Mouse (Mus musculus): Measurements from ENCODE around the gene Mettl3. TPM values are rescaled to one million over a fixed set of nuclear protein-coding genes. Genes with fewer than 3 reads are reported as not detected.
"Not testable (repeated sequence)": the region's sequence is repeated elsewhere in the genome, so short reads cannot be mapped to it uniquely, and the experiment has no call there.

Gene Mettl3
- polyA plus RNA-seq, 1 experiment from 2014 or later: 30.7 TPM

GRCm38 (mm10) chr14:52316441-52317225 is 11.7 kb upstream of the Mettl3 start:
- H3K27me3 ChIP-seq (replicated peaks): no peaks in the 10 kb centered on the region
- H3K4me1 ChIP-seq (replicated peaks): peaks cover 34% of the 10 kb centered on the region
- H3K27ac ChIP-seq (ENCODE audit: poor library complexity, severe bottlenecking): peak overlapping the region; percentile 61; the same call in 1 of the 2 replicates
- H3K4me3 ChIP-seq: peak overlapping the region; percentile 66
- no peaks in the 10 kb centered on the region for H3K9me3 ChIP-seq (replicated peaks)
- peak overlapping the region; percentile 83 for H3K9ac ChIP-seq
- H3K36me3 ChIP-seq: peaks cover 33% of the 10 kb centered on the region
- ATAC-seq (ENCODE audit: insufficient number of reproducible peaks, low FRiP score): peak; percentile 60
- 11% methylated on average over 15 of the region's 16 CpGs for WGBS
- peak overlapping the region; percentile 88 for H3K4me2 ChIP-seq

DNA sequence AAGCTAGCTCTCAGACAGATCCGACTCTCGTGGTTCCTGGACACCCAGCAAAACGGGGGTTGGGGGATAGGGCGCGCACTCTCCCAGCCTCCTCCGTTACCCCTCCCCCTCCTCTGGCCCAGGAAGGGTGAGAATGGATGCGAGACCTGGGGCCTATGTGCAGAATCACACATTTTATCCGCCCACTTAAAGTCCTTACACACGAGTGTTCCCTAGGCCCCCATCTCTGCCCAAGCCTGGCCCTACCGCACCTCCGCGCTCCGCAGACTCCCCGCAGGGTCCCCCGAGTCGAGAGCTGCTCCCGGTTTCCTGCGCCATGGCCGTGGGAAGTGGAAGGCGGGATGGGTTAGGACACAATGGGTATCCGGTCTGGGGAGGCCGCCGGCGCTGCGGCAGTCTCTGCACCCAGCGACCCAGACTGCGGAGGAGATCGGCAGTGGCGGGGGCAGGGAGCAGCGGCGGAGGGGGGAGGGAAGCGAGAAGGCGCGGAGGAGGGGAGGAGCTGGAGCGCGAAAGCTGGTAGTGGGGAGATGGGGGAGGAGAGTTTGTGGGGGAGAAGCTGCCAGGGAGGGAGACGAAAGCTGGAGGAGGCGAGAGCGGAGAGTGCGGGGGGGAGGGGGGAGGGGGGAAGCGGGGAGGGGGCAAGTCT is 11.0 kb upstream of the Mettl3 start:
- peak; percentile 83 for ATAC-seq (ENCODE audit: insufficient number of reproducible peaks, low FRiP score)
- Histone ChIP-seq H3K9me3 (replicated peaks) (no peaks in the 10 kb centered on the region), H3K4me2 (peak overlapping the region; percentile 88), H3K4me3 (peak overlapping the region; percentile 66), H3K9ac (peak overlapping the region; percentile 83), H3K36me3 (peaks cover 40% of the 10 kb centered on the region), H3K27me3 (replicated peaks) (no peaks in the 10 kb centered on the region), H3K4me1 (replicated peaks) (peaks cover 34% of the 10 kb centered on the region), H3K27ac (ENCODE audit: poor library complexity, severe bottlenecking) (peak overlapping the region; percentile 61)
- under 1% methylated on average over 31 of the region's 41 CpGs for WGBS

GRCm38 (mm10) chr14:52315283-52315780 is 10.4 kb upstream of the Mettl3 start:
- peak overlapping the region; percentile 61; the same call in 1 of the 2 replicates for H3K27ac ChIP-seq (ENCODE audit: poor library complexity, severe bottlenecking)
- peaks cover 34% of the 10 kb centered on the region for H3K4me1 ChIP-seq (replicated peaks)
- no peaks in the 10 kb centered on the region for H3K9me3 ChIP-seq (replicated peaks)
- H3K36me3 ChIP-seq: peaks cover 45% of the 10 kb centered on the region
- no peak for ATAC-seq (ENCODE audit: insufficient number of reproducible peaks, low FRiP score)
- H3K27me3 ChIP-seq (replicated peaks): no peaks in the 10 kb centered on the region
- 3% methylated on average over 17 of the region's 17 CpGs for WGBS
- H3K9ac ChIP-seq: peak overlapping the region; percentile 83
- H3K4me2 ChIP-seq: peak overlapping the region; percentile 88
- peak overlapping the region; percentile 66 for H3K4me3 ChIP-seq

DNA sequence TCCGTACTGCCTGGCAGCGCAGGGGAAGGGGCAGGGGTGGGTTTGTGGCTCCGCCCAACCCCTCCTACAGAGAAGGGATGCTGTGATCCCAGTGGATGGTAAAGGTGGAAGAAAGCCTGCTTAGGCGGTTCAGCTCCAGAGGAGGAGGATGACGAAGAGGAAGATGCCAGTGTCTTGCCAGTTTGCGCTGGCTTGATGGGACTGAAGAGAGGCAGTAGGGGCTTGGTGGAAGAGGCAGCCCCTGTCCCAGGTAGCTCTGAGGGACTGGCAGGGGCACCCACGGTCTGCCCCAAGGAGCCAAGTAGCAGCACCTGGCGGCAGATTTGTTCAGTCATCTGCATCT is 9.9 kb upstream of the Mettl3 start:
- peak overlapping the region; percentile 88 for H3K4me2 ChIP-seq
- H3K36me3 ChIP-seq: peaks cover 46% of the 10 kb centered on the region
- WGBS: 39% methylated on average over 8 of the region's 8 CpGs
- peaks cover 34% of the 10 kb centered on the region for H3K4me1 ChIP-seq (replicated peaks)
- H3K27ac ChIP-seq (ENCODE audit: poor library complexity, severe bottlenecking): no peak overlapping the region
- peak overlapping the region; percentile 83; the same call in 1 of the 2 replicates for H3K9ac ChIP-seq
- peak overlapping the region; percentile 66 for H3K4me3 ChIP-seq
- ATAC-seq (ENCODE audit: insufficient number of reproducible peaks, low FRiP score): no peak
- H3K27me3 ChIP-seq (replicated peaks): no peaks in the 10 kb centered on the region
- no peaks in the 10 kb centered on the region for H3K9me3 ChIP-seq (replicated peaks)

DNA sequence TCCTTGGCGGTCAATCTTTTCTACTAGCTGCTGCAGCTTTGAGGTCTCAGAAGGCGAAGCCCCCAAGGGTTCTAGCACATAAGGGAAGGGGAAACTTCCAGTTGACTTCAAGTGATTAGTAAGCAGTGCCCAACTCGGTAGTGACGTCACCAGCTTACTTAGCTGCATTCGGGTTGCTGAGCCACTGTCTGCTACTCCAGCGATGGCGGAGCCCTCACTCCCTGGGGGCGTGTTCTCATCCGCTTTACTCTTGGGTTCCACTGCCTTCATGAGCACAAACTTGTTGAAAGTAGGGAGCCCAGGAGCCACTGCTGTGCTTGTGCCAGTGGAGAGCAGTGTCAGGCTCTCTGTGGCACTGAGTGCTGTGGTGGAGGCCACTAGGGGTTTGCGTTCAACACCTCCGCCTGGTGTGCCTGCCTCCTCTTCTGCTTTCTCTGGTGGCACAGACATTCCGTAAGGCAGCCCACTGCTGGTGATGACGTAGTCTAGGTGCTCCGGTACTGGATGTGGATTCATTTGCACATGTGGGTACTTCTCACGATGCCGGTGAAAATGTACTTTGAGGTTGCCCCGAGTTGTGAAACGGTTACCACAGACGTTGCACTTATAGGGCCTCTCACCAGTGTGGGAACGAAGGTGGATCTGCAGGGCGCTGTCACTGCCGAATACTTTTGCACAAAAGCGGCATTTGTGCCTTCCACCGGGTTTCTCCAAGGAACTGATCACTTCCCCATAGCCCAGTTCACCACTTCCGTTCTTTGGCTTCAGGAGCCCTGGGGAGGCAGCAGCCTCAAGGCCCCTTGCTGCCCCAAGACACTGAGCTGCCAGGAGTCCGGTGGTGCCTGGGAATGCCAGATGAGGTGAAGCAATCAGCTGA is 9.2 kb upstream of the Mettl3 start:
- no peak for ATAC-seq (ENCODE audit: insufficient number of reproducible peaks, low FRiP score)
- WGBS: 81% methylated on average over 26 of the region's 26 CpGs
- H3K4me2 ChIP-seq: peak overlapping the region; percentile 88
- no peak overlapping the region for H3K9ac ChIP-seq
- H3K36me3 ChIP-seq: peaks cover 47% of the 10 kb centered on the region
- peaks cover 34% of the 10 kb centered on the region for H3K4me1 ChIP-seq (replicated peaks)
- H3K27ac ChIP-seq (ENCODE audit: poor library complexity, severe bottlenecking): no peak overlapping the region
- H3K9me3 ChIP-seq (replicated peaks): no peaks in the 10 kb centered on the region
- peak overlapping the region; percentile 66; the same call in 1 of the 2 replicates for H3K4me3 ChIP-seq
- no peaks in the 10 kb centered on the region for H3K27me3 ChIP-seq (replicated peaks)

- no peak for ATAC-seq (ENCODE audit: insufficient number of reproducible peaks, low FRiP score)
- Histone ChIP-seq H3K36me3 (peaks cover 52% of the 10 kb centered on the region), H3K27me3 (replicated peaks) (no peaks in the 10 kb centered on the region), H3K9ac (no peak overlapping the region), H3K9me3 (replicated peaks) (no peaks in the 10 kb centered on the region), H3K4me3 (no peak overlapping the region), H3K27ac (ENCODE audit: poor library complexity, severe bottlenecking) (no peak overlapping the region), H3K4me1 (replicated peaks) (peaks cover 26% of the 10 kb centered on the region), H3K4me2 (no peak overlapping the region)
- 80% methylated on average over 2 of the region's 2 CpGs for WGBS
Measured at GRCm38 (mm10) chr14:52310906-52311305, 6.0 kb upstream of the Mettl3 start.

DNA sequence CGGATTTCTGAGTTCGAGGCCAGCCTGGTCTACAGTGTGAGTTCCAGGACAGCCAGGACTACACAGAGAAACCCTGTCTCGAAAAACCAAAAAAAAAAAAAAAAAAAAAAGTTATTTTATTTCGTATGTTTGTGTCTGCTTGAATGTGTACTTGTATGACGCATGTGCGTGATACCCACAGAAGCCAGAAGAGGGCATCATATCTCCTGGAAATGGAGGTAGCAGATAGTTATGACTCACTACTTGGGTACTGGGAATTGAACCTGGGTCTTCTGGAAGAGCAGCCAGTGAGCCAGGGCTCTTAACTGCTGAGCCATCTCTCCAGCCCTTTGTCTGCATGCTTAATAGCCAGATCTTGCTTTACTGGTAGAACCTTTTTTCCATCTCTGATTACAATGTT is 5.4 kb upstream of the Mettl3 start:
- H3K27me3 ChIP-seq (replicated peaks); H3K9ac ChIP-seq; H3K9me3 ChIP-seq (replicated peaks); H3K27ac ChIP-seq (ENCODE audit: poor library complexity, severe bottlenecking); H3K4me3 ChIP-seq; H3K4me2 ChIP-seq; ATAC-seq (ENCODE audit: insufficient number of reproducible peaks, low FRiP score): not testable (repeated sequence)
- Histone ChIP-seq H3K4me1 (replicated peaks) (peaks cover 25% of the 10 kb centered on the region), H3K36me3 (peaks cover 52% of the 10 kb centered on the region)
- 90% methylated on average over 6 of the region's 6 CpGs for WGBS

- Histone ChIP-seq H3K27ac (ENCODE audit: poor library complexity, severe bottlenecking) (no peak overlapping the region), H3K27me3 (replicated peaks) (no peaks in the 10 kb centered on the region), H3K4me1 (replicated peaks) (peaks cover 5% of the 10 kb centered on the region), H3K36me3 (peaks cover 14% of the 10 kb centered on the region), H3K4me2 (no peak overlapping the region), H3K9ac (no peak overlapping the region), H3K9me3 (replicated peaks) (no peaks in the 10 kb centered on the region), H3K4me3 (no peak overlapping the region)
- no peak for ATAC-seq (ENCODE audit: insufficient number of reproducible peaks, low FRiP score)
- 94% methylated on average over 2 of the region's 2 CpGs for WGBS
Measured at GRCm38 (mm10) chr14:52306100-52306499, 1.2 kb upstream of the Mettl3 start.

- H3K4me2 ChIP-seq; H3K9me3 ChIP-seq (replicated peaks); H3K27ac ChIP-seq (ENCODE audit: poor library complexity, severe bottlenecking); H3K9ac ChIP-seq; H3K27me3 ChIP-seq (replicated peaks); H3K4me1 ChIP-seq (replicated peaks); ATAC-seq (ENCODE audit: insufficient number of reproducible peaks, low FRiP score); H3K4me3 ChIP-seq: not testable (repeated sequence)
- 89% methylated on average over 3 of the region's 3 CpGs for WGBS
- H3K36me3 ChIP-seq: peaks cover 18% of the 10 kb centered on the region
Measured at GRCm38 (mm10) chr14:52303517-52303916, 1.4 kb downstream of the Mettl3 start.

GRCm38 (mm10) chr14:52295558-52296264 is 9.2 kb downstream of the Mettl3 start:
- H3K9ac ChIP-seq: no peak overlapping the region
- H3K27me3 ChIP-seq (replicated peaks): no peaks in the 10 kb centered on the region
- H3K9me3 ChIP-seq (replicated peaks): no peaks in the 10 kb centered on the region
- ATAC-seq (ENCODE audit: insufficient number of reproducible peaks, low FRiP score): no peak
- no peaks in the 10 kb centered on the region for H3K4me1 ChIP-seq (replicated peaks)
- H3K4me3 ChIP-seq: no peak overlapping the region
- H3K4me2 ChIP-seq: no peak overlapping the region
- WGBS: 68% methylated on average over 6 of the region's 6 CpGs
- H3K27ac ChIP-seq (ENCODE audit: poor library complexity, severe bottlenecking): no peak overlapping the region
- H3K36me3 ChIP-seq: peaks cover 85% of the 10 kb centered on the region
